Mouse (Mus musculus): ENCODE measurements around the gene Cacng3.

DNA sequence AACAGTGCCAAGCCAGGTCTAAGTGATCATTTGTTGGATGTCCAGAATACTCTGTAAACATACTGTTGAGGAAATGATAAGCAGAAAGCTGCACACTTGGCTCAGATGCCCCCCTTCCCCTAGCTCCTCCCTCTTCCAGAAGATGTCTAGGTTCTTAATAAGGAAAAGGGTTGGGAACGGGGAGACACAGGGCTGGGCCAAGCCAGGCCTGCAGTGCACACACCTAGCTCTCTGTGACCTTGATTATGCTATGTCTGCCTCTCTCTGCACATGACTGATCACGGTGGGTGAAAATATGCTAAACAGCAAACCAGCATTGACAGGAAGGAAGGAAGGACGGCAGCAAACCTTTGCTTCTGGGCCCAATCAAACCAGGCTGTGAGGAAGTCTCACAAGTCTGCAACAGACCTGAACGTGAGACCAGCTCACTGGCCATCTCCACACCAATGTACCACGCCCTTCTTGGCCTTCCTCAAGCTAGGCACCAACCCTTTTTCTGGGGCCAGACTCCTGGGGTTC lies 53.1 kb downstream of the Cacng3 start:
- TF ChIP-seq CTCF (IDR thresholded peaks at IDR 0.05; ENCODE audit: low read depth) (no peak), EP300 (IDR thresholded peaks at IDR 0.05; ENCODE audit: low read depth) (no peak)
